Mouse (Mus musculus) CH12.LX (cell line): ENCODE measurements around the gene Drosha. TPM values are rescaled to one million over a fixed set of nuclear protein-coding genes. Genes with fewer than 3 reads are reported as not detected.

Experiments
- DNase-seq: peaks from one replicate; pipeline ENCODE4 v3.0.0-alpha.2; 2013; ENCODE audit errors: extremely low read depth
- H3K27ac ChIP-seq: 2 replicates; pipeline ENCODE4 v1.5.1; 2012; ENCODE audit warnings: low read depth, mild to moderate bottlenecking, control low read depth, moderate library complexity; ENCODE audit not compliant: insufficient read depth
- H3K27me3 ChIP-seq: replicated peaks from 2 replicates; pipeline ENCODE3; 2012; ENCODE audit warnings: inconsistent platforms
- H3K36me3 ChIP-seq, 2 experiments: replicated peaks in 1 of 2; 2 replicates each; pipeline versions ENCODE3 to v1.6.1; 2012; ENCODE audit warnings: inconsistent platforms in 1 of 2, low read length in 1 of 2, mild to moderate bottlenecking in 1 of 2, mixed read lengths in 1 of 2, moderate library complexity in 1 of 2; ENCODE audit not compliant: control insufficient read depth in 1 of 2, insufficient read depth in 1 of 2
- H3K4me1 ChIP-seq, 2 experiments: 2 replicates each; pipeline ENCODE4 v1.6.1; 2012; ENCODE audit warnings: inconsistent platforms in 1 of 2, moderate library complexity in 1 of 2; ENCODE audit not compliant: insufficient read depth in 2 of 2, control insufficient read depth in 1 of 2
- H3K4me2 ChIP-seq: 2 replicates; pipeline ENCODE4 v1.6.1; 2012; ENCODE audit warnings: low read depth, mild to moderate bottlenecking, control low read depth; ENCODE audit not compliant: poor library complexity, insufficient read depth, severe bottlenecking
- H3K4me3 ChIP-seq, 3 experiments: fragments of 150-350 bp in 1 of 3; sonication (generic) in 1 of 3; replicated peaks in 1 of 3; 2 replicates each; pipeline versions ENCODE3 to v1.5.1; 2011 to 2012; ENCODE audit warnings: low read depth in 2 of 3, low read length in 2 of 3, mild to moderate bottlenecking in 2 of 3, moderate library complexity in 2 of 3, control low read depth in 1 of 3, improper control_type of control experiment in 1 of 3, inconsistent platforms in 1 of 3, mixed read lengths in 1 of 3; ENCODE audit not compliant: poor library complexity in 1 of 3
- H3K79me2 ChIP-seq: replicated peaks from 2 replicates; pipeline ENCODE4 v1.6.1; 2012; ENCODE audit warnings: mild to moderate bottlenecking, moderate library complexity; ENCODE audit not compliant: control insufficient read depth, poor library complexity, insufficient read depth, severe bottlenecking; ENCODE audit errors: extremely low read depth
- H3K9ac ChIP-seq: 2 replicates; pipeline ENCODE4 v1.6.1; 2012; ENCODE audit warnings: low read depth, mild to moderate bottlenecking, control low read depth, moderate library complexity; ENCODE audit not compliant: insufficient read depth
- H3K9me3 ChIP-seq: replicated peaks from 2 replicates; pipeline ENCODE3; 2012; ENCODE audit warnings: low read length, inconsistent platforms, mixed read lengths
- CHD1 ChIP-seq: IDR thresholded peaks from 2 replicates; pipeline ENCODE4 v1.6.1; 2012; ENCODE audit warnings: low read depth, low read length, improper control_type of control experiment, inconsistent platforms
- CTCF ChIP-seq, 2 experiments: IDR thresholded peaks in 1 of 2; conservative IDR thresholded peaks in 1 of 2; 2 replicates each; pipeline ENCODE4 v1.5.1; 2011 to 2012; ENCODE audit warnings: low read depth in 2 of 2, low read length in 2 of 2, improper control_type of control experiment in 1 of 2, inconsistent platforms in 1 of 2, mild to moderate bottlenecking in 1 of 2, moderate library complexity in 1 of 2
- ELF1 ChIP-seq: IDR thresholded peaks from 2 replicates; pipeline ENCODE4 v1.6.1; 2014; ENCODE audit warnings: low read depth, mild to moderate bottlenecking, inconsistent platforms, low read length, improper control_type of control experiment
- ETS1 ChIP-seq: conservative IDR thresholded peaks from 2 replicates; pipeline ENCODE4 v1.6.1; 2012; ENCODE audit warnings: low read depth, mild to moderate bottlenecking, inconsistent platforms, low read length, improper control_type of control experiment, moderate library complexity
- IRF4 ChIP-seq: IDR thresholded peaks from 2 replicates; pipeline ENCODE4 v1.6.1; 2014; ENCODE audit warnings: low read depth, mild to moderate bottlenecking, inconsistent platforms, low read length, improper control_type of control experiment
- JUN ChIP-seq: IDR thresholded peaks from 2 replicates; pipeline ENCODE4 v1.6.1; 2011; ENCODE audit warnings: low read depth, mild to moderate bottlenecking, low read length, improper control_type of control experiment, moderate library complexity; ENCODE audit not compliant: insufficient read depth
- KAT2A ChIP-seq: IDR thresholded peaks from 2 replicates; pipeline ENCODE4 v1.6.1; 2012; ENCODE audit warnings: low read length, improper control_type of control experiment, inconsistent platforms; ENCODE audit not compliant: insufficient replicate concordance
- MAFK ChIP-seq: IDR thresholded peaks from 2 replicates; pipeline ENCODE4 v1.6.1; 2011; ENCODE audit warnings: low read length, improper control_type of control experiment; ENCODE audit not compliant: insufficient replicate concordance
- MAZ ChIP-seq: IDR thresholded peaks from 2 replicates; pipeline ENCODE4 v1.6.1; 2012; ENCODE audit warnings: low read depth, mild to moderate bottlenecking, inconsistent platforms, low read length, improper control_type of control experiment, moderate library complexity
- MEF2A ChIP-seq: IDR thresholded peaks from 2 replicates; pipeline ENCODE4 v1.6.1; 2014; ENCODE audit warnings: low read depth, mild to moderate bottlenecking, inconsistent platforms, low read length, improper control_type of control experiment, borderline replicate concordance
- MXI1 ChIP-seq: IDR thresholded peaks from 2 replicates; pipeline ENCODE4 v1.6.1; 2011; ENCODE audit warnings: mild to moderate bottlenecking, low read depth, low read length, improper control_type of control experiment
- MYC ChIP-seq: IDR thresholded peaks from 2 replicates; pipeline ENCODE4 v1.6.1; 2011; ENCODE audit warnings: low read depth, mild to moderate bottlenecking, improper control_type of control experiment, low read length
- NELFE ChIP-seq: IDR thresholded peaks from 2 replicates; pipeline ENCODE4 v1.6.1; 2011; ENCODE audit warnings: low read depth, low read length, improper control_type of control experiment
- NRF1 ChIP-seq: IDR thresholded peaks from 2 replicates; pipeline ENCODE4 v1.6.1; 2014; ENCODE audit warnings: low read depth, mild to moderate bottlenecking, inconsistent platforms, low read length, improper control_type of control experiment, moderate library complexity
- PAX5 ChIP-seq: IDR thresholded peaks from 2 replicates; pipeline ENCODE4 v1.6.1; 2012; ENCODE audit warnings: low read length, inconsistent platforms, mixed read lengths
- POLR2A ChIP-seq: IDR thresholded peaks from 2 replicates; pipeline ENCODE4 v1.6.1; 2011; ENCODE audit warnings: low read depth, mild to moderate bottlenecking, improper control_type of control experiment, low read length
- RCOR1 ChIP-seq: conservative IDR thresholded peaks from 2 replicates; pipeline ENCODE4 v1.6.1; 2012; ENCODE audit warnings: low read depth, mild to moderate bottlenecking, inconsistent platforms, low read length, improper control_type of control experiment
- SMC3 ChIP-seq: IDR thresholded peaks from 2 replicates; pipeline ENCODE4 v1.6.1; 2011; ENCODE audit warnings: low read depth, low read length, improper control_type of control experiment
- TBP ChIP-seq: conservative IDR thresholded peaks from 2 replicates; pipeline ENCODE4 v1.6.1; 2011; ENCODE audit warnings: low read depth, low read length, improper control_type of control experiment
- UBTF ChIP-seq: IDR thresholded peaks from 2 replicates; pipeline ENCODE4 v1.6.1; 2012; ENCODE audit warnings: low read depth, mild to moderate bottlenecking, inconsistent platforms, low read length, improper control_type of control experiment, moderate library complexity
- USF1 ChIP-seq: IDR thresholded peaks from 2 replicates; pipeline ENCODE4 v1.6.1; 2014; ENCODE audit warnings: low read depth, mild to moderate bottlenecking, inconsistent platforms, low read length, improper control_type of control experiment
- USF2 ChIP-seq: conservative IDR thresholded peaks from 2 replicates; pipeline ENCODE4 v1.6.1; 2011; ENCODE audit warnings: low read depth, low read length, improper control_type of control experiment
- ZNF384 ChIP-seq: IDR thresholded peaks from 2 replicates; pipeline ENCODE4 v1.6.1; 2012; ENCODE audit warnings: low read depth, low read length, improper control_type of control experiment, inconsistent platforms
- dilution Hi-C: fragments of 300-500 bp; cut with MboI; formaldehyde crosslinking; loops from 2 replicates; pipeline ENCODE4 v1.14.3; 2020; ENCODE audit warnings: low sequenced_read_pairs; ENCODE audit not compliant: extremely low pct_unique_long_range_greater_than_20kb, extremely low pct_ligation_motif_present
- in situ Hi-C: fragments of 300-500 bp; cut with MboI; formaldehyde crosslinking; loops from 3 replicates; pipeline ENCODE4 v1.14.3; 2019; ENCODE audit warnings: low sequenced_read_pairs, low pct_ligation_motif_present, low pct_unique_long_range_greater_than_20kb, mixed read lengths
- polyA plus RNA-seq: library from polyadenylated mRNA; unstranded; fragments of >175 nt; gene quantifications from 2 replicates; pipeline ENCODE4 v1.2.1, GENCODE M21; 2012; ENCODE audit warnings: low read depth; ENCODE audit not compliant: insufficient read length
- total RNA-seq, 2 experiments: library from RNA; depleted of rRNA; stranded (reverse); fragments of 300-350 nt in 1 of 2; fragments of >200 nt in 1 of 2; gene quantifications; 2 replicates each; pipeline ENCODE4 v1.2.3; 2012 to 2014

Gene Drosha
- total and polyA plus RNA-seq, 3 experiments, result 23.4 to 81.9 (median 24.8) TPM

DNA sequence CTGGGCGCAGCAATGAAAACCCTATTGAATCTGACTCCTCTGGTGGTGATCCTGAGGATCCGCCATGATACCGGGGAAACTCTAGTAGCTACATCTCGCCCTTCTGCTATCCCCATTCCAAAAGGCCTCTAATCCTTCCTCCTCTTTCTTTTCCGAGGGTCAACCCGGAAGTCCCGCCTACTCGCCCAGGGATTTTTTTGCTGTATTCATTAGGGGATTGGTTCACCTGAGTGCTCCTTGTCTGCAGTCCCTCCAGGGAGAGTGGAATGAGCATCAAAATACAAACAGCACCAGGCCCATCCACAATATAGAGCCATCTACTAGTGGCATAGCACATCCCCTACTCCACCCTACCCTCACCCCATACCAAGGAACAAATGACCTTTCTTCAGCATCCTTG, 62.6 kb downstream of the Drosha start:
- Histone ChIP-seq H3K4me3 (no peak overlapping the region), H3K27ac (no peak overlapping the region), H3K36me3 (peaks cover 57 to 94% of the 10 kb centered on the region in 2 experiments), H3K4me1 (no peaks in the 10 kb centered on the region), H3K27me3 (no peaks in the 10 kb centered on the region), H3K9me3 (no peaks in the 10 kb centered on the region), H3K9ac (no peak overlapping the region), H3K79me2 (no peaks in the 10 kb centered on the region), H3K4me2 (no peak overlapping the region)
- no peak for DNase-seq
- TF ChIP-seq USF2 (no peak), ETS1 (no peak), MEF2A (no peak), MXI1 (no peak)
- in situ Hi-C loops (no loop called here), dilution Hi-C loops (no loop called here)

DNA sequence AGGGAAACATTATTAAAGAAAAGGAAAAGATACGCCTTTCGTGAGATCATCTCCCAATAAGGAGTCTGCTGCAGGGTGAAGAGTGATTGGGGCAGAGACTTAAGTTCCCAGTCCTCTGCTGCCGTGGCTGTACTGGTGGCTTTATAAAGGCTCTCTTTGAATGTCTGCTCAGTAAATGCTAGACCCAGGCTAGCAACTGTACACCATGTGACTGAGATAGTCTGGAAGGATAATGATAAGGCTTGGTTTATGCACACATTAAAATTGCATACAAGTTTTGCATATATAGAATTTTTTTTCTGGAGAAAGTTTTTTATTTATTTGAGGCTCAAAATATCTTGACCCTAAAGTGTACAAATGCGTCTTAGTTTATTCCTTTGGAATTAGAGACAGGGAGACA, 63.7 kb downstream of the Drosha start:
- Histone ChIP-seq H3K9me3 (no peaks in the 10 kb centered on the region), H3K27ac (no peak overlapping the region)
- in situ Hi-C loops, result no loop called here
- TF ChIP-seq RCOR1, result no peak
- TF ChIP-seq CHD1, result no peak
- TF ChIP-seq USF1, result no peak
- TF ChIP-seq UBTF, result no peak
- TF ChIP-seq USF2, result no peak
- no peak for TF ChIP-seq JUN
- no peak for TF ChIP-seq KAT2A
- no peak for TF ChIP-seq ETS1
- TF ChIP-seq MAFK, result no peak
- TF ChIP-seq, all 38 proteins: peak for 0
- Histone ChIP-seq H3K79me2 (no peaks in the 10 kb centered on the region), H3K4me2 (no peak overlapping the region), H3K4me1 (no peaks in the 10 kb centered on the region), H3K4me3 (no peak overlapping the region), H3K27me3 (no peaks in the 10 kb centered on the region), H3K36me3 (peaks cover 57 to 88% of the 10 kb centered on the region in 2 experiments), H3K9ac (no peak overlapping the region)
- no peak for DNase-seq
- dilution Hi-C loops, result no loop called here

DNA sequence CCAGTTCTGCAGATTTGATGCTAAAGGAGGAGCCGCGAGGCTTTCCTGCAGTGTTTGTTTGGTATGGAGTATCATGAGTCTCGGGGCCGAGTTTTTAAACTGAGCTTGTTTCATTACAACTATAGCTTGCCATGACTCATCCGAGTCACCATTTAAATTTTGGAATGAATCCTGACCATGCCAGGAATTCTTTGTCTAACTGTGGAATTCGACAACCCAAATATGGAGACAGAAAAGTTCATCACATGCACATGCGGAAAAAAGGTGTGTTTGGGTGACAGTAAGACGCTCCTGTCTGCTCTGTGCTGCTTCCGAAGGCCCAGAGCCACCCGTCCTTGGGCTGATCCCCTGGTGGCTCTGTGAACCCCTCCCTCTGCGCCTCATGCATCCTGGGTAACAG, 65.3 kb downstream of the Drosha start:
- TF ChIP-seq MEF2A (no peak), PAX5 (no peak), JUN (no peak), CTCF (conservative IDR thresholded peaks at IDR 0.05 in 1 of 2, IDR thresholded peaks at IDR 0.05 in 1 of 2; ENCODE audit: low read depth in 2 of 2, low read length in 2 of 2) (no peak), USF2 (no peak), SMC3 (no peak), RCOR1 (no peak), USF1 (no peak), MAZ (no peak), TBP (no peak), MAFK (no peak), CHD1 (no peak), ZNF384 (no peak), NRF1 (no peak), IRF4 (no peak), POLR2A (no peak), MYC (no peak), KAT2A (no peak), NELFE (no peak), ELF1 (no peak)
- no peak for DNase-seq
- no peaks in the 10 kb centered on the region for H3K9me3 ChIP-seq
- no peak overlapping the region for H3K4me2 ChIP-seq
- peaks cover 55 to 88% of the 10 kb centered on the region in 2 experiments for H3K36me3 ChIP-seq
- dilution Hi-C loops (no loop called here), in situ Hi-C loops (no loop called here)
- H3K27ac ChIP-seq, result no peak overlapping the region
- H3K4me3 ChIP-seq, result no peak overlapping the region
- no peaks in the 10 kb centered on the region for H3K79me2 ChIP-seq
- H3K4me1 ChIP-seq, result no peaks in the 10 kb centered on the region
- H3K27me3 ChIP-seq, result no peaks in the 10 kb centered on the region
- H3K9ac ChIP-seq, result no peak overlapping the region
